Mouse (Mus musculus): Measurements from ENCODE around the gene Lgalsl. TPM values are rescaled to one million over a fixed set of nuclear protein-coding genes. Genes with fewer than 3 reads are reported as not detected.
A peak's percentile ranks its signal among the peaks of the same experiment; 100 is the strongest.

Gene Lgalsl
- polyA plus RNA-seq, 1 experiment: 16.6 TPM

- WGBS: 87% methylated on average over 4 of the region's 4 CpGs
- TF ChIP-seq POLR2A (IDR thresholded peaks at IDR 0.05; ENCODE audit: borderline replicate concordance, extremely low read depth, low read depth, low read length): no peak
- no peak for TF ChIP-seq CTCF (IDR thresholded peaks at IDR 0.05; ENCODE audit: insufficient read depth, low read length)
- no peak overlapping the region for H3K4me3 ChIP-seq (replicated peaks; ENCODE audit: extremely low read depth, low read depth, low read length)
- no peaks in the 10 kb centered on the region for H3K4me1 ChIP-seq (ENCODE audit: control insufficient read depth, insufficient read depth, low read length)
- no peak for DNase-seq
These were observed 26.4 kb downstream of the Lgalsl start for GRCm38 (mm10) chr11:20804416-20804815.

GRCm38 (mm10) chr11:20800277-20801092 lies 30.4 kb downstream of the Lgalsl start:
- DNase-seq: peak; percentile 8
- Histone ChIP-seq H3K4me3 (replicated peaks; ENCODE audit: extremely low read depth, low read depth, low read length) (no peak overlapping the region), H3K4me1 (ENCODE audit: control insufficient read depth, insufficient read depth, low read length) (no peaks in the 10 kb centered on the region)
- no peak for TF ChIP-seq POLR2A (IDR thresholded peaks at IDR 0.05; ENCODE audit: borderline replicate concordance, extremely low read depth, low read depth, low read length)
- TF ChIP-seq CTCF (IDR thresholded peaks at IDR 0.05; ENCODE audit: insufficient read depth, low read length): no peak
- 47% methylated on average over 14 of the region's 14 CpGs for WGBS

GRCm38 (mm10) chr11:20797841-20798240 lies 33.0 kb downstream of the Lgalsl start:
- DNase-seq: no peak
- H3K4me1 ChIP-seq (ENCODE audit: control insufficient read depth, insufficient read depth, low read length): no peaks in the 10 kb centered on the region
- no peak overlapping the region for H3K4me3 ChIP-seq (replicated peaks; ENCODE audit: extremely low read depth, low read depth, low read length)
- WGBS: 78% methylated on average over 6 of the region's 6 CpGs
- TF ChIP-seq POLR2A (IDR thresholded peaks at IDR 0.05; ENCODE audit: borderline replicate concordance, extremely low read depth, low read depth, low read length) (no peak), CTCF (IDR thresholded peaks at IDR 0.05; ENCODE audit: insufficient read depth, low read length) (no peak)

- no peak for DNase-seq
- TF ChIP-seq CTCF (IDR thresholded peaks at IDR 0.05; ENCODE audit: insufficient read depth, low read length) (no peak), POLR2A (IDR thresholded peaks at IDR 0.05; ENCODE audit: borderline replicate concordance, extremely low read depth, low read depth, low read length) (no peak)
- no peaks in the 10 kb centered on the region for H3K4me1 ChIP-seq (ENCODE audit: control insufficient read depth, insufficient read depth, low read length)
- WGBS: 37% methylated on average over 2 of the region's 2 CpGs
- H3K4me3 ChIP-seq (replicated peaks; ENCODE audit: extremely low read depth, low read depth, low read length): no peak overlapping the region
These were observed 35.4 kb downstream of the Lgalsl start for GRCm38 (mm10) chr11:20795466-20795865.

- H3K4me3 ChIP-seq (replicated peaks; ENCODE audit: extremely low read depth, low read depth, low read length): no peak overlapping the region
- no peak for DNase-seq
- TF ChIP-seq CTCF (IDR thresholded peaks at IDR 0.05; ENCODE audit: insufficient read depth, low read length) (no peak), POLR2A (IDR thresholded peaks at IDR 0.05; ENCODE audit: borderline replicate concordance, extremely low read depth, low read depth, low read length) (no peak)
- 35% methylated on average over 11 of the region's 11 CpGs for WGBS
- H3K4me1 ChIP-seq (ENCODE audit: control insufficient read depth, insufficient read depth, low read length): no peaks in the 10 kb centered on the region
These were observed 36.0 kb downstream of the Lgalsl start for GRCm38 (mm10) chr11:20794913-20795254.

GRCm38 (mm10) chr11:20794196-20794912 lies 36.5 kb downstream of the Lgalsl start:
- Histone ChIP-seq H3K4me3 (replicated peaks; ENCODE audit: extremely low read depth, low read depth, low read length) (no peak overlapping the region), H3K4me1 (ENCODE audit: control insufficient read depth, insufficient read depth, low read length) (no peaks in the 10 kb centered on the region)
- no peak for TF ChIP-seq POLR2A (IDR thresholded peaks at IDR 0.05; ENCODE audit: borderline replicate concordance, extremely low read depth, low read depth, low read length)
- TF ChIP-seq CTCF (IDR thresholded peaks at IDR 0.05; ENCODE audit: insufficient read depth, low read length): peak; percentile 97
- DNase-seq: peak; percentile 80
- 32% methylated on average over 10 of the region's 10 CpGs for WGBS

- no peaks in the 10 kb centered on the region for H3K4me1 ChIP-seq (ENCODE audit: control insufficient read depth, insufficient read depth, low read length)
- DNase-seq: no peak
- TF ChIP-seq CTCF (IDR thresholded peaks at IDR 0.05; ENCODE audit: insufficient read depth, low read length): no peak
- no peak for TF ChIP-seq POLR2A (IDR thresholded peaks at IDR 0.05; ENCODE audit: borderline replicate concordance, extremely low read depth, low read depth, low read length)
- WGBS: 71% methylated on average over 4 of the region's 4 CpGs
- H3K4me3 ChIP-seq (replicated peaks; ENCODE audit: extremely low read depth, low read depth, low read length): no peak overlapping the region
These were observed 37.2 kb downstream of the Lgalsl start for GRCm38 (mm10) chr11:20793676-20794075.

- no peak for TF ChIP-seq POLR2A (IDR thresholded peaks at IDR 0.05; ENCODE audit: borderline replicate concordance, extremely low read depth, low read depth, low read length)
- no peak for TF ChIP-seq CTCF (IDR thresholded peaks at IDR 0.05; ENCODE audit: insufficient read depth, low read length)
- H3K4me3 ChIP-seq (replicated peaks; ENCODE audit: extremely low read depth, low read depth, low read length): no peak overlapping the region
- 82% methylated on average over 3 of the region's 3 CpGs for WGBS
- no peaks in the 10 kb centered on the region for H3K4me1 ChIP-seq (ENCODE audit: control insufficient read depth, insufficient read depth, low read length)
- no peak for DNase-seq
These were observed 38.2 kb downstream of the Lgalsl start for GRCm38 (mm10) chr11:20792667-20793066.

GRCm38 (mm10) chr11:20791334-20791733 lies 39.5 kb downstream of the Lgalsl start:
- DNase-seq: no peak
- no peak overlapping the region for H3K4me3 ChIP-seq (replicated peaks; ENCODE audit: extremely low read depth, low read depth, low read length)
- TF ChIP-seq POLR2A (IDR thresholded peaks at IDR 0.05; ENCODE audit: borderline replicate concordance, extremely low read depth, low read depth, low read length): no peak
- TF ChIP-seq CTCF (IDR thresholded peaks at IDR 0.05; ENCODE audit: insufficient read depth, low read length): no peak
- 75% methylated on average over 2 of the region's 2 CpGs for WGBS
- no peaks in the 10 kb centered on the region for H3K4me1 ChIP-seq (ENCODE audit: control insufficient read depth, insufficient read depth, low read length)
